Mouse (Mus musculus) kidney, embryonic 14.5 days (tissue): ENCODE data around the gene Parp1. TPM values are rescaled to one million over a fixed set of nuclear protein-coding genes. Genes with fewer than 3 reads are reported as not detected.

Experiments used
- ATAC-seq: fragments of 200-750 bp; cut with Nextera tagmentation; 2 replicates; pipeline ENCODE4 v1.8.0; 2017; ENCODE audit warnings: moderate number of reproducible peaks, mild to moderate bottlenecking, moderate TSS enrichment, moderate library complexity; ENCODE audit not compliant: low FRiP score, low TSS enrichment
- H3K27ac ChIP-seq: fragments of 300-500 bp; sonication (generic); 2 replicates; pipeline ENCODE4 v1.5.1; 2014; ENCODE audit warnings: low read depth, mild to moderate bottlenecking, low read length, moderate library complexity, mixed read lengths
- H3K27me3 ChIP-seq: fragments of 300-500 bp; sonication (generic); 2 replicates; pipeline ENCODE4 v1.6.1; 2014; ENCODE audit warnings: mild to moderate bottlenecking, low read length; ENCODE audit not compliant: control insufficient read depth, insufficient read depth
- H3K36me3 ChIP-seq: fragments of 300-500 bp; sonication (generic); 2 replicates; pipeline ENCODE4 v1.6.1; 2014; ENCODE audit warnings: low read length, mixed read lengths; ENCODE audit not compliant: control insufficient read depth, insufficient read depth
- H3K4me1 ChIP-seq: fragments of 300-500 bp; sonication (generic); 2 replicates; pipeline ENCODE4 v1.6.1; 2014; ENCODE audit warnings: low read length, mixed read lengths; ENCODE audit not compliant: control insufficient read depth, insufficient read depth
- H3K4me2 ChIP-seq: fragments of 300-500 bp; sonication (generic); replicated peaks from 2 replicates; pipeline ENCODE4 v1.6.1; 2014; ENCODE audit warnings: low read depth, mild to moderate bottlenecking, low read length
- H3K4me3 ChIP-seq: fragments of 300-500 bp; sonication (generic); 2 replicates; pipeline ENCODE4 v1.5.1; 2014; ENCODE audit warnings: mild to moderate bottlenecking, low read length
- H3K9ac ChIP-seq: fragments of 300-500 bp; sonication (generic); 2 replicates; pipeline ENCODE4 v1.6.1; 2014; ENCODE audit warnings: low read depth, mild to moderate bottlenecking, low read length, moderate library complexity
- H3K9me3 ChIP-seq: fragments of 300-500 bp; sonication (generic); 2 replicates; pipeline ENCODE4 v1.6.1; 2016; ENCODE audit warnings: low read length; ENCODE audit not compliant: control insufficient read depth
- WGBS: fragments of 180-500 bp; shearing (Covaris S2); extraction: QIAGEN DNeasy Blood & Tissue Kit; methylation state at CpG from one replicate; pipeline ENCODE4 v1.1.7; 2014; 5-methylcytosine and 5-hydroxymethylcytosine counted together
- polyA plus RNA-seq: library from polyadenylated mRNA; unstranded; fragments of >200 nt; fragmentation: Nextera tagmentation; extraction: Ambion mirVana; gene quantifications from 2 replicates; pipeline ENCODE4 v1.2.1, GENCODE M21; 2014

Gene Parp1
- 110 and 165 TPM in 2 replicates for polyA plus RNA-seq

- Histone ChIP-seq H3K27ac (peak within 1 kb of the TSS; percentile 91), H3K36me3 (peaks cover 11% of the 10 kb centered on the region; the same call in 1 of the 2 replicates), H3K4me3 (peak within 1 kb of the TSS; percentile 63), H3K27me3 (no peaks in the 10 kb centered on the region), H3K9me3 (0 out of 2 replicates have a peak, but pooled peaks cover 6% of the 10 kb centered on the region), H3K9ac (peak within 1 kb of the TSS; percentile 78), H3K4me1 (peaks cover 15% of the 10 kb centered on the region), H3K4me2 (peak within 1 kb of the TSS; percentile 86)
- ATAC-seq = peak; percentile 99
- WGBS = under 1% methylated on average over 67 of the region's 67 CpGs
Observed at GRCm38 (mm10) chr1:180568761-180569452, at the start of gene Parp1. Parp1 (plus strand) TSS chr1:180568924.

- H3K9me3 ChIP-seq = no peaks in the 10 kb centered on the region
- H3K36me3 ChIP-seq = no peaks in the 10 kb centered on the region
- 86% methylated on average over 8 of the region's 8 CpGs for WGBS
- no peak overlapping the region for H3K4me3 ChIP-seq
- no peak for ATAC-seq
- no peak overlapping the region for H3K27ac ChIP-seq
- no peaks in the 10 kb centered on the region for H3K4me1 ChIP-seq
- H3K9ac ChIP-seq = no peak overlapping the region
- H3K27me3 ChIP-seq = no peaks in the 10 kb centered on the region
- no peak overlapping the region for H3K4me2 ChIP-seq
Observed at GRCm38 (mm10) chr1:180519520-180519919, 49.2 kb upstream of the Parp1 start.

- Histone ChIP-seq H3K27me3 (no peaks in the 10 kb centered on the region), H3K4me3 (no peak overlapping the region), H3K36me3 (no peaks in the 10 kb centered on the region), H3K4me2 (no peak overlapping the region), H3K9me3 (no peaks in the 10 kb centered on the region), H3K27ac (no peak overlapping the region), H3K9ac (no peak overlapping the region), H3K4me1 (no peaks in the 10 kb centered on the region)
- ATAC-seq = no peak
- 61% methylated on average over 7 of the region's 7 CpGs for WGBS
Observed at GRCm38 (mm10) chr1:180520190-180520589, 48.5 kb upstream of the Parp1 start.

- Histone ChIP-seq H3K4me3 (no peak overlapping the region), H3K27ac (no peak overlapping the region), H3K9me3 (no peaks in the 10 kb centered on the region), H3K27me3 (no peaks in the 10 kb centered on the region), H3K9ac (no peak overlapping the region), H3K4me1 (no peaks in the 10 kb centered on the region), H3K4me2 (no peak overlapping the region), H3K36me3 (no peaks in the 10 kb centered on the region)
- no peak for ATAC-seq
- 73% methylated on average over 2 of the region's 2 CpGs for WGBS
Observed at GRCm38 (mm10) chr1:180523320-180523719, 45.4 kb upstream of the Parp1 start.

- WGBS = 84% methylated on average over 1 of the region's 1 CpGs
Observed at GRCm38 (mm10) chr1:180525301-180525700, 43.4 kb upstream of the Parp1 start.

GRCm38 (mm10) chr1:180529847-180530246 is 38.9 kb upstream of the Parp1 start:
- 93% methylated on average over 7 of the region's 7 CpGs for WGBS
- H3K36me3 ChIP-seq = no peaks in the 10 kb centered on the region
- ATAC-seq = no peak
- no peak overlapping the region for H3K27ac ChIP-seq
- peaks cover 10% of the 10 kb centered on the region; the same call in 1 of the 2 replicates for H3K9me3 ChIP-seq
- no peaks in the 10 kb centered on the region for H3K4me1 ChIP-seq
- no peak overlapping the region for H3K9ac ChIP-seq
- H3K4me2 ChIP-seq = no peak overlapping the region
- H3K4me3 ChIP-seq = no peak overlapping the region
- no peaks in the 10 kb centered on the region for H3K27me3 ChIP-seq

More at GRCm38 (mm10) chr1:180525301-180525700, 43.4 kb upstream of the Parp1 start:
- Histone ChIP-seq H3K36me3 (no peaks in the 10 kb centered on the region), H3K4me2 (no peak overlapping the region), H3K27ac (no peak overlapping the region), H3K9me3 (no peaks in the 10 kb centered on the region), H3K9ac (no peak overlapping the region), H3K27me3 (no peaks in the 10 kb centered on the region), H3K4me3 (no peak overlapping the region), H3K4me1 (no peaks in the 10 kb centered on the region)
- no peak for ATAC-seq

- ATAC-seq = no peak
- H3K27me3 ChIP-seq = no peaks in the 10 kb centered on the region
- WGBS = 66% methylated on average over 8 of the region's 8 CpGs
- no peaks in the 10 kb centered on the region for H3K36me3 ChIP-seq
- H3K9ac ChIP-seq = no peak overlapping the region
- no peak overlapping the region for H3K4me2 ChIP-seq
- peaks cover 10% of the 10 kb centered on the region; the same call in 1 of the 2 replicates for H3K9me3 ChIP-seq
- H3K4me3 ChIP-seq = no peak overlapping the region
- no peak overlapping the region for H3K27ac ChIP-seq
- H3K4me1 ChIP-seq = no peaks in the 10 kb centered on the region
Observed at GRCm38 (mm10) chr1:180530457-180531263, 38.1 kb upstream of the Parp1 start.

GRCm38 (mm10) chr1:180532671-180533070 is 36.1 kb upstream of the Parp1 start:
- Histone ChIP-seq H3K4me2 (no peak overlapping the region), H3K4me3 (no peak overlapping the region), H3K4me1 (no peaks in the 10 kb centered on the region), H3K27ac (no peak overlapping the region), H3K9me3 (peaks cover 10% of the 10 kb centered on the region; the same call in 1 of the 2 replicates), H3K27me3 (no peaks in the 10 kb centered on the region), H3K36me3 (no peaks in the 10 kb centered on the region), H3K9ac (no peak overlapping the region)
- 98% methylated on average over 11 of the region's 11 CpGs for WGBS
- no peak for ATAC-seq

- H3K27ac ChIP-seq = no peak overlapping the region
- WGBS = 48% methylated on average over 5 of the region's 5 CpGs
Observed at GRCm38 (mm10) chr1:180536719-180537118, 32.0 kb upstream of the Parp1 start.

More at GRCm38 (mm10) chr1:180536719-180537118, 32.0 kb upstream of the Parp1 start:
- H3K27me3 ChIP-seq = no peaks in the 10 kb centered on the region
- no peak overlapping the region for H3K4me3 ChIP-seq
- no peak overlapping the region for H3K9ac ChIP-seq
- no peaks in the 10 kb centered on the region for H3K36me3 ChIP-seq
- peaks cover 10% of the 10 kb centered on the region; the same call in 1 of the 2 replicates for H3K9me3 ChIP-seq
- H3K4me1 ChIP-seq = no peaks in the 10 kb centered on the region
- no peak overlapping the region for H3K4me2 ChIP-seq
- no peak for ATAC-seq
